Mouse (Mus musculus): ENCODE data around the gene Accs. TPM values are rescaled to one million over a fixed set of nuclear protein-coding genes. Genes with fewer than 3 reads are reported as not detected.

The Accs gene
- polyA plus RNA-seq, 1 experiment, result 14.8 TPM

DNA sequence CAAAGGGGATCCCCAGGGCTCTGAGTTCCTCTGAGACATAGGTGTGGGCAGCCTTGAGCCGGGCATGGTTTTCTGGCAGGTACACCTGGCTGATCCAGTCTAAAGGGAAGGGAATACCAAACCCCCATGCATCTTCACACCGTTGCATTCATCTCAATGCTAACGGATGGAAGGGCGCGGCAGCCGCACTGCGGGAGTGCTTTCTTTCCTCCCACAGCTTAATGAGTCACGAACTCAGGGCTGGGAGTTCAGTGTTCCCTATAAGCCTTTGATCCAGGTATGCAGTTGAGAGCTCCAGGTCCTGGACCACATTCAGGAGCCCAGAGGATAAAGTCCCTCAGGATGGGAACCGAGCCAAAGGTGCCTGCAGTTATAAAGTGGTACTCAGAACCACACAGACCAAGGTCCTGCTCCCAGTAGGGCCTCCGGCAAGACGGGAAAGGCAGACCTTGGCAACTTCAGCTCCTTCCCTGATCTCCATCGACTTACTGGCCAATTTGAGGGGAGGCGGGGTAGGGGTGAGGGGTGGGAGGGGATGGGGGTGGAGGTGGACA is 13.4 kb downstream of the Accs start:
- Histone ChIP-seq H3K4me3 (ENCODE audit: insufficient read depth, low read depth, low read length) (no peak overlapping the region), H3K27me3 (replicated peaks; ENCODE audit: control insufficient read depth, insufficient read depth, low read length) (no peaks in the 10 kb centered on the region), H3K27ac (ENCODE audit: insufficient read depth, low read depth, low read length) (no peak overlapping the region), H3K36me3 (ENCODE audit: control insufficient read depth, insufficient read depth, low read length) (no peaks in the 10 kb centered on the region), H3K4me1 (ENCODE audit: control insufficient read depth, insufficient read depth, low read length) (no peaks in the 10 kb centered on the region)
- no peak for TF ChIP-seq CTCF (conservative IDR thresholded peaks at IDR 0.05; ENCODE audit: insufficient read depth, insufficient read length, low read depth, low read length)
- TF ChIP-seq POLR2A (IDR thresholded peaks at IDR 0.05; ENCODE audit: low read depth, low read length), result no peak
- DNase-seq, result peak; percentile 87
- WGBS, result 58% methylated on average over 13 of the region's 13 CpGs

DNA sequence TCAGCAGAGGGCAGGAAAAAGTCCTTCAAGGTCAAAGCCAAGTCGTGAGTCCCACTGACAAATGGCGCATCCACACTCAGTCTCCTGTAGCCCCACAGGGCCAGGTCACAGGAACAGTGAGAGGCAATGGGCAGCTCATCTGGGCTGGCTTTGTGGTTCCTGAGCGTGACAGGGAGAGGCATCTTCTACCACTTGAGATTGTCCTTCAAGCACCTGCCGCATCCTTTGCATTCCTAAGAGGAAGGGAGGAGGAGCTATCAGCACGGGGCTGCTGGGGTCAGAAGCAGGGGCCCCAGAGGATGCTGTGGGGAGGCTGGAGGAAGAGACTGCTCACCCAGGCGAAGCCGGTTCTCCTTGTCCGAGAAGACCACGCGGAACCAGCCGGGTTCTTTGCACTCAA is 14.1 kb downstream of the Accs start:
- 80% methylated on average over 11 of the region's 11 CpGs for WGBS
- Histone ChIP-seq H3K27ac (ENCODE audit: insufficient read depth, low read depth, low read length) (no peak overlapping the region), H3K4me3 (ENCODE audit: insufficient read depth, low read depth, low read length) (no peak overlapping the region), H3K36me3 (ENCODE audit: control insufficient read depth, insufficient read depth, low read length) (no peaks in the 10 kb centered on the region), H3K4me1 (ENCODE audit: control insufficient read depth, insufficient read depth, low read length) (no peaks in the 10 kb centered on the region), H3K27me3 (replicated peaks; ENCODE audit: control insufficient read depth, insufficient read depth, low read length) (no peaks in the 10 kb centered on the region)
- no peak for TF ChIP-seq CTCF (conservative IDR thresholded peaks at IDR 0.05; ENCODE audit: insufficient read depth, insufficient read length, low read depth, low read length)
- TF ChIP-seq POLR2A (IDR thresholded peaks at IDR 0.05; ENCODE audit: low read depth, low read length), result no peak
- no peak for DNase-seq

GRCm38 (mm10) chr2:93823519-93823918 is 26.2 kb downstream of the Accs start:
- Histone ChIP-seq H3K4me3 (ENCODE audit: insufficient read depth, low read depth, low read length) (no peak overlapping the region), H3K27me3 (replicated peaks; ENCODE audit: control insufficient read depth, insufficient read depth, low read length) (no peaks in the 10 kb centered on the region), H3K36me3 (ENCODE audit: control insufficient read depth, insufficient read depth, low read length) (no peaks in the 10 kb centered on the region), H3K4me1 (ENCODE audit: control insufficient read depth, insufficient read depth, low read length) (peaks cover 6% of the 10 kb centered on the region; the same call in 1 of the 2 replicates), H3K27ac (ENCODE audit: insufficient read depth, low read depth, low read length) (no peak overlapping the region)
- TF ChIP-seq POLR2A (IDR thresholded peaks at IDR 0.05; ENCODE audit: low read depth, low read length) (no peak), CTCF (conservative IDR thresholded peaks at IDR 0.05; ENCODE audit: insufficient read depth, insufficient read length, low read depth, low read length) (peak; percentile 100)
- WGBS, result 16% methylated on average over 8 of the region's 8 CpGs
- DNase-seq, result peak; percentile 90

GRCm38 (mm10) chr2:93822045-93822749 is 27.5 kb downstream of the Accs start, which contains the start of gene Ext2:
Gene Ext2 (minus strand): TSS chr2:93822568.
- TF ChIP-seq CTCF (conservative IDR thresholded peaks at IDR 0.05; ENCODE audit: insufficient read depth, insufficient read length, low read depth, low read length) (peak; percentile 94), POLR2A (IDR thresholded peaks at IDR 0.05; ENCODE audit: low read depth, low read length) (peak; percentile 31)
- Histone ChIP-seq H3K27me3 (replicated peaks; ENCODE audit: control insufficient read depth, insufficient read depth, low read length) (no peaks in the 10 kb centered on the region), H3K4me1 (ENCODE audit: control insufficient read depth, insufficient read depth, low read length) (peaks cover 6% of the 10 kb centered on the region; the same call in 1 of the 2 replicates), H3K27ac (ENCODE audit: insufficient read depth, low read depth, low read length) (0 out of 2 replicates have a peak within 1 kb of the TSS, but pooled peaks have one; percentile 5), H3K36me3 (ENCODE audit: control insufficient read depth, insufficient read depth, low read length) (no peaks in the 10 kb centered on the region), H3K4me3 (ENCODE audit: insufficient read depth, low read depth, low read length) (peak within 1 kb of the TSS; percentile 92)
- peak; percentile 93 for DNase-seq
- under 1% methylated on average over 66 of the region's 66 CpGs for WGBS

DNA sequence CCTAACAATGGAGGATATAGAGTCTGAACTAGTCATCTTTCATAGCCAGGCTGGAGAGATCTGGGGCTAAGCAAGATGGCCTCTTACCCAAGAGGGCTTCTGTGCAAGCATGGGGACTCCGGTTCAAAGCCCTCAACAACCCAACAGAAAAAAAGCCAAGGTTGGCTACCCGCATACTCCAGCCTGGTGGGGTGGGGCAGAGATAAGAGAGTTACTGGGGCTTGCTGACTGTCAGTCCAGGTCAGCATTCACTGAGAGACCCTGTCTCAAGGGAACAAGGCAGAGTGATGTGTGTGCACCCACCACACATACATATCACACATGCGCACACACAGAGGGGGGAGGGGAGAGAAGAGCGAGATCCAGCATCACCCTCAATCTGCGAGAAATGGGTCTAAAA is 32.0 kb downstream of the Accs start:
- 95% methylated on average over 5 of the region's 5 CpGs for WGBS
- no peaks in the 10 kb centered on the region for H3K36me3 ChIP-seq (ENCODE audit: control insufficient read depth, insufficient read depth, low read length)
- no peak overlapping the region for H3K27ac ChIP-seq (ENCODE audit: insufficient read depth, low read depth, low read length)
- TF ChIP-seq POLR2A (IDR thresholded peaks at IDR 0.05; ENCODE audit: low read depth, low read length) (no peak), CTCF (conservative IDR thresholded peaks at IDR 0.05; ENCODE audit: insufficient read depth, insufficient read length, low read depth, low read length) (no peak)
- H3K4me3 ChIP-seq (ENCODE audit: insufficient read depth, low read depth, low read length), result no peak overlapping the region
- no peaks in the 10 kb centered on the region for H3K27me3 ChIP-seq (replicated peaks; ENCODE audit: control insufficient read depth, insufficient read depth, low read length)
- no peak for DNase-seq
- peaks cover 6% of the 10 kb centered on the region; the same call in 1 of the 2 replicates for H3K4me1 ChIP-seq (ENCODE audit: control insufficient read depth, insufficient read depth, low read length)

DNA sequence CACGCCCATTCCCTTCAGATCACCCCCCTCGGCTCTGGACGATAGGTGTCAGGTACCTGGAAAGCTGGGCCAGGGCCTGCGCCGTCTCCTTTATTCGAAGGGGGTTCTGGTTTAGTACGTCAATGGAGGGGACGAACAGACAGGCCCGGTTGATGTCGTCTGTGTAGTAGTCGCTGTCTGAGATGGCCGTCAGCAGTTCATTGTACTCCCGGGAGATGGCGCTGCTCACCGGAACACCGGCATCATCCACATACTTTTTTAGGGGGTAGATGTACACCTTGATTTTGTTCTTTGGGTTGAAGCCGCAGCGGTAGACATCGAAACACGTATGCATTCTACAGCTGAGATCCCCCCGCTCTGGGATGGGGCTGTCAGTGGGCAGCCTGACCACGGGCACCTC is 36.4 kb downstream of the Accs start:
- no peak overlapping the region for H3K4me3 ChIP-seq (ENCODE audit: insufficient read depth, low read depth, low read length)
- TF ChIP-seq POLR2A (IDR thresholded peaks at IDR 0.05; ENCODE audit: low read depth, low read length), result no peak
- no peak for TF ChIP-seq CTCF (conservative IDR thresholded peaks at IDR 0.05; ENCODE audit: insufficient read depth, insufficient read length, low read depth, low read length)
- 92% methylated on average over 22 of the region's 22 CpGs for WGBS
- no peak for DNase-seq
- no peak overlapping the region for H3K27ac ChIP-seq (ENCODE audit: insufficient read depth, low read depth, low read length)
- H3K36me3 ChIP-seq (ENCODE audit: control insufficient read depth, insufficient read depth, low read length), result peaks cover 2% of the 10 kb centered on the region; the same call in 1 of the 2 replicates
- H3K4me1 ChIP-seq (ENCODE audit: control insufficient read depth, insufficient read depth, low read length), result no peaks in the 10 kb centered on the region
- H3K27me3 ChIP-seq (replicated peaks; ENCODE audit: control insufficient read depth, insufficient read depth, low read length), result no peaks in the 10 kb centered on the region

DNA sequence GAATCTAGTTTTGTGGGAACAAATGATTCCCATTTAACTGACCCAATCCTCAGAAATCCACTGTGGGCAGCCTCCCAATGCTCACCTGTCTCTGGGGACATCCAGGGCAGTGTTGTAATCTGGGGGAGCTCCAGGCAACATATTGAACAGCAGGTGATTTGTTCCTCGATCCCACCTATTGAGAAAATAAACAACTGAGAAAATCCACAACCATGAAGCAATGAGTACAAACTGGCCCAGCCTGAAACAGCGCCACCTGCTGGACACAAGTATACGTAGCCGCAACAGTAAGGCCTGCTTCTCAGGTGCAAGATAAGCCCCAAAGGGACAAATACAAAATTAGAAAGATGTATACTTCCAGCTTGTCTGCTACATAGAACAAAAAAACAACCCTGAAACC is 37.9 kb downstream of the Accs start:
- H3K27me3 ChIP-seq (replicated peaks; ENCODE audit: control insufficient read depth, insufficient read depth, low read length), result no peaks in the 10 kb centered on the region
- TF ChIP-seq CTCF (conservative IDR thresholded peaks at IDR 0.05; ENCODE audit: insufficient read depth, insufficient read length, low read depth, low read length), result peak; percentile 89
- no peak for TF ChIP-seq POLR2A (IDR thresholded peaks at IDR 0.05; ENCODE audit: low read depth, low read length)
- H3K36me3 ChIP-seq (ENCODE audit: control insufficient read depth, insufficient read depth, low read length), result peaks cover 2% of the 10 kb centered on the region; the same call in 1 of the 2 replicates
- H3K4me1 ChIP-seq (ENCODE audit: control insufficient read depth, insufficient read depth, low read length), result no peaks in the 10 kb centered on the region
- peak; percentile 55 for DNase-seq
- H3K27ac ChIP-seq (ENCODE audit: insufficient read depth, low read depth, low read length), result no peak overlapping the region
- no peak overlapping the region for H3K4me3 ChIP-seq (ENCODE audit: insufficient read depth, low read depth, low read length)
- 45% methylated on average over 4 of the region's 4 CpGs for WGBS
